Mouse (Mus musculus) urinary bladder, postnatal 14 days (tissue): ENCODE data around the gene Dnah14.
A peak's percentile ranks its signal among the peaks of the same experiment; 100 is the strongest.

ENCODE experiments used
- DNase-seq: peaks from one replicate; pipeline ENCODE4 v3.0.0; 2021; ENCODE audit warnings: low spot score

Gene Dnah14

GRCm38 (mm10) chr1:181599376-181599775, 23.0 kb downstream of the Dnah14 start:
- no peak for DNase-seq

- DNase-seq, result no peak
These were observed 34.8 kb downstream of the Dnah14 start for GRCm38 (mm10) chr1:181611118-181611517.

GRCm38 (mm10) chr1:181615866-181616491, 39.6 kb downstream of the Dnah14 start:
- peak; percentile 78 for DNase-seq

GRCm38 (mm10) chr1:181617332-181617731, 41.0 kb downstream of the Dnah14 start:
- no peak for DNase-seq

GRCm38 (mm10) chr1:181623149-181623680, 46.9 kb downstream of the Dnah14 start:
- DNase-seq, result peak; percentile 15

GRCm38 (mm10) chr1:181624876-181625275, 48.5 kb downstream of the Dnah14 start:
- no peak for DNase-seq

GRCm38 (mm10) chr1:181628276-181628675, 51.9 kb downstream of the Dnah14 start:
- DNase-seq, result no peak

- DNase-seq, result no peak
These were observed 55.0 kb downstream of the Dnah14 start for GRCm38 (mm10) chr1:181631371-181631770.

- no peak for DNase-seq
These were observed 61.8 kb downstream of the Dnah14 start for GRCm38 (mm10) chr1:181637997-181638713.

- no peak for DNase-seq
These were observed 64.0 kb downstream of the Dnah14 start for GRCm38 (mm10) chr1:181640383-181640782.

GRCm38 (mm10) chr1:181647467-181647866, 71.1 kb downstream of the Dnah14 start:
- DNase-seq, result no peak

- DNase-seq, result no peak
These were observed 77.1 kb downstream of the Dnah14 start for GRCm38 (mm10) chr1:181653481-181653880.

GRCm38 (mm10) chr1:181656421-181656820, 80.1 kb downstream of the Dnah14 start:
- DNase-seq, result no peak

- no peak for DNase-seq
These were observed 90.4 kb downstream of the Dnah14 start for GRCm38 (mm10) chr1:181666801-181667200.

- no peak for DNase-seq
These were observed 118.6 kb downstream of the Dnah14 start for GRCm38 (mm10) chr1:181694729-181695498.

- DNase-seq, result peak; percentile 26
These were observed 152.3 kb downstream of the Dnah14 start for GRCm38 (mm10) chr1:181728707-181729106.

- DNase-seq, result no peak
These were observed 157.2 kb downstream of the Dnah14 start for GRCm38 (mm10) chr1:181733517-181733916.

GRCm38 (mm10) chr1:181740259-181740658, 163.9 kb downstream of the Dnah14 start:
- DNase-seq, result no peak

GRCm38 (mm10) chr1:181742251-181742885, 166.0 kb downstream of the Dnah14 start:
- no peak for DNase-seq

GRCm38 (mm10) chr1:181769392-181769791, 193.0 kb downstream of the Dnah14 start:
- no peak for DNase-seq

- no peak for DNase-seq
These were observed 195.5 kb downstream of the Dnah14 start for GRCm38 (mm10) chr1:181771871-181772270.

- no peak for DNase-seq
These were observed 200.2 kb downstream of the Dnah14 start for GRCm38 (mm10) chr1:181776541-181776940.
